In the genomic region with DNA sequence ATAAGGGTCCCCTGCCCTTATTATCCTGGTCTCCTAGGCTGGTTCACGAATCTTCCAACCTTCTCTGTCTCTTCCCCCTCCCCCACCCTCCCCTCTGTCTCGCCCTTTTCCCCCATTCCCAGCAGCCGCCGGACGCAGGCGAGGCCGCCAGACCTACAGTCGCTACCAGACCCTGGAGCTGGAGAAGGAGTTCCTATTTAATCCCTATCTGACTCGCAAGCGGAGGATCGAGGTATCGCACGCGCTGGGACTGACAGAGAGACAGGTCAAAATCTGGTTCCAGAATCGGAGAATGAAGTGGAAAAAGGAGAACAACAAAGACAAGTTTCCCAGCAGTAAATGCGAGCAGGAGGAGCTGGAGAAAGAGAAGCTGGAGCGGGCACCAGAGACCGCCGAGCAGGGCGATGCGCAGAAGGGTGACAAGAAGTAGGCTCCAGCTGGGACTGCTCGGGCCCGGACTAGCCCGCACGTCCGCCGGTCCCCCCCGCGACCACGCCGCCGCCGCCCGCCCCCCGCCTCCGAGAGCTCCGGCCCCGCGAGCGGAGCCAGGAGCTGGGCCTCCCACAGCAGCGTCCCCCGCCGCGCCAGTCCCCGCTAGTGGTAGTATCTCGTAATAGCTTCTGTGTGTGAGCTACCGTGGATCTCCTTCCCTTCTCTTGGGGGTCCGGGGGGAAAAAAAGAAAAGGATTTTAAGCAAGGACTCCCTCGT, we compare ENCODE assay signal across 8 mouse cellular contexts. TPM values are rescaled to one million over a fixed set of nuclear protein-coding genes. Genes with fewer than 3 reads are reported as not detected.
DNase-seq lines count a peak whose midpoint lies in the region; ATAC-seq and TF ChIP-seq lines count a peak whose summit lies in the region.

No protein-coding gene starts in this region.

- peak overlapping the region; percentile 48 for H3K4me2 ChIP-seq in embryonic facial prominence, embryonic 14.5 days (ENCODE audit: low read depth, low read length)
- peak overlapping the region; percentile 86 for H3K4me2 ChIP-seq in intestine, embryonic 14.5 days (ENCODE audit: low read length)

- TF ChIP-seq POLR2A in testis, adult 2 months (IDR thresholded peaks at IDR 0.05; ENCODE audit: control insufficient read depth, low read depth, low read length) = no peak

- TF ChIP-seq CTCF in testis, adult 2 months (IDR thresholded peaks at IDR 0.05; ENCODE audit: control insufficient read depth, insufficient read depth, insufficient replicate concordance, low read depth, low read length) = no peak

- H3K9me3 ChIP-seq in embryonic facial prominence, embryonic 14.5 days (ENCODE audit: control insufficient read depth, low read length) = no peaks in the 10 kb centered on the region
- H3K9me3 ChIP-seq in intestine, embryonic 14.5 days (ENCODE audit: control insufficient read depth, low read length) = no peaks in the 10 kb centered on the region

- no peak overlapping the region for H3K27ac ChIP-seq in testis, adult 2 months (ENCODE audit: control insufficient read depth, insufficient read depth, low read depth, low read length)
- H3K27ac ChIP-seq in embryonic facial prominence, embryonic 14.5 days (replicated peaks; ENCODE audit: low read depth, low read length) = no peak overlapping the region
- H3K27ac ChIP-seq in intestine, embryonic 14.5 days (ENCODE audit: low read depth) = peak overlapping the region; percentile 93

- ATAC-seq in embryonic facial prominence, embryonic 14.5 days (ENCODE audit: low read depth) = peak; percentile 67; the same call in 1 of the 2 replicates
- no peak; the same call in 1 of the 2 replicates for ATAC-seq in intestine, embryonic 14.5 days (replicated peaks; ENCODE audit: low FRiP score, low TSS enrichment, low read depth)

- no peak for DNase-seq in testis, postnatal 10 days (ENCODE audit: low spot score)
- no peak for DNase-seq in embryonic facial prominence, embryonic 14.5 days (ENCODE audit: low spot score)
- no peak for DNase-seq in intestine, embryonic 14.5 days (ENCODE audit: low spot score)
- peak; percentile 63 for DNase-seq in lung, postnatal 14 days
- peak; percentile 66 for DNase-seq in thymus, postnatal 4 days
- DNase-seq in left cerebral cortex, adult 11 months (ENCODE audit: low spot score) = no peak
- no peak for DNase-seq in layer of hippocampus, adult 8-10 months (ENCODE audit: low spot score in 2 of 2)

- 0% methylated on average over 40 of the region's 49 CpGs for WGBS in embryonic facial prominence, embryonic 14.5 days
- under 1% methylated on average over 49 of the region's 49 CpGs for WGBS in intestine, embryonic 14.5 days

- peaks cover 10% of the 10 kb centered on the region for H3K4me1 ChIP-seq in testis, adult 2 months (ENCODE audit: control insufficient read depth, insufficient read depth, low read length)
- H3K4me1 ChIP-seq in embryonic facial prominence, embryonic 14.5 days (ENCODE audit: control insufficient read depth, insufficient read depth, low read length) = peaks cover 4% of the 10 kb centered on the region; the same call in 1 of the 2 replicates
- peaks cover 9% of the 10 kb centered on the region for H3K4me1 ChIP-seq in intestine, embryonic 14.5 days (replicated peaks; ENCODE audit: control insufficient read depth, insufficient read depth, low read length)

- peaks cover 21% of the 10 kb centered on the region for H3K27me3 ChIP-seq in testis, adult 2 months (ENCODE audit: control insufficient read depth, insufficient read depth, low read length)
- peaks cover 98% of the 10 kb centered on the region for H3K27me3 ChIP-seq in embryonic facial prominence, embryonic 14.5 days (replicated peaks; ENCODE audit: control insufficient read depth, insufficient read depth, low read length)
- peaks cover 50% of the 10 kb centered on the region for H3K27me3 ChIP-seq in intestine, embryonic 14.5 days (replicated peaks; ENCODE audit: control insufficient read depth, insufficient read depth, low read length)

- H3K36me3 ChIP-seq in testis, adult 2 months (ENCODE audit: control insufficient read depth, insufficient read depth, low read length) = no peaks in the 10 kb centered on the region
- H3K36me3 ChIP-seq in embryonic facial prominence, embryonic 14.5 days (ENCODE audit: control insufficient read depth, insufficient read depth, low read length) = no peaks in the 10 kb centered on the region
- H3K36me3 ChIP-seq in intestine, embryonic 14.5 days (ENCODE audit: control insufficient read depth, insufficient read depth, low read length) = no peaks in the 10 kb centered on the region

- H3K4me3 ChIP-seq in testis, adult 2 months (ENCODE audit: control insufficient read depth, low read depth, low read length) = peak overlapping the region; percentile 38; the same call in 1 of the 2 replicates
- peak overlapping the region; percentile 26 for H3K4me3 ChIP-seq in embryonic facial prominence, embryonic 14.5 days (ENCODE audit: low read depth, low read length)
- H3K4me3 ChIP-seq in intestine, embryonic 14.5 days (ENCODE audit: low read depth, low read length) = peak overlapping the region; percentile 49

- no peak overlapping the region for H3K9ac ChIP-seq in embryonic facial prominence, embryonic 14.5 days (ENCODE audit: low read depth, low read length)
- peak overlapping the region; percentile 82 for H3K9ac ChIP-seq in intestine, embryonic 14.5 days (ENCODE audit: low read length)

RNA-seq across cellular contexts. Expression of gene Hoxb7, which starts 2.2 kb away (rescaled TPM):
- polyA plus RNA-seq in testis, adult 2 months (2012; rRNA removed) = 1.6 TPM in 1 of 2 replicates, not detected in the other
- polyA plus RNA-seq in embryonic facial prominence, embryonic 14.5 days (2014; fragmentation: Nextera tagmentation; extraction: Ambion mirVana) = 0.39 and 0.42 TPM in 2 replicates
- 11.7 and 13.2 TPM in 2 replicates for polyA plus RNA-seq in intestine, embryonic 14.5 days (2014; fragmentation: Nextera tagmentation; extraction: Ambion mirVana)
- total RNA-seq in layer of hippocampus, adult 8-10 months (2022) = not detected

RNA-seq across cellular contexts. Expression of gene Hoxb8, which starts 2.5 kb away (rescaled TPM):
- polyA plus RNA-seq in testis, adult 2 months (2012; rRNA removed) = 0.11 and 6.9 TPM in 2 replicates
- not detected in 2 replicates for polyA plus RNA-seq in embryonic facial prominence, embryonic 14.5 days (2014; fragmentation: Nextera tagmentation; extraction: Ambion mirVana)
- 1.5 and 1.7 TPM in 2 replicates for polyA plus RNA-seq in intestine, embryonic 14.5 days (2014; fragmentation: Nextera tagmentation; extraction: Ambion mirVana)
- not detected for total RNA-seq in layer of hippocampus, adult 8-10 months (2022)

RNA-seq across cellular contexts. Expression of gene Hoxb6, which starts 8.1 kb away (rescaled TPM):
- polyA plus RNA-seq in testis, adult 2 months (2012; rRNA removed) = 0.15 and 3.4 TPM in 2 replicates
- polyA plus RNA-seq in embryonic facial prominence, embryonic 14.5 days (2014; fragmentation: Nextera tagmentation; extraction: Ambion mirVana) = 0.22 and 0.97 TPM in 2 replicates
- 18.1 and 24.1 TPM in 2 replicates for polyA plus RNA-seq in intestine, embryonic 14.5 days (2014; fragmentation: Nextera tagmentation; extraction: Ambion mirVana)
- total RNA-seq in layer of hippocampus, adult 8-10 months (2022) = not detected

RNA-seq across cellular contexts. Expression of gene Hoxb9, which starts 12.9 kb away (rescaled TPM):
- 0.36 and 1.0 TPM in 2 replicates for polyA plus RNA-seq in testis, adult 2 months (2012; rRNA removed)
- 0.10 TPM in 1 of 2 replicates, not detected in the other for polyA plus RNA-seq in embryonic facial prominence, embryonic 14.5 days (2014; fragmentation: Nextera tagmentation; extraction: Ambion mirVana)
- polyA plus RNA-seq in intestine, embryonic 14.5 days (2014; fragmentation: Nextera tagmentation; extraction: Ambion mirVana) = 1.0 and 1.1 TPM in 2 replicates
- total RNA-seq in layer of hippocampus, adult 8-10 months (2022) = not detected

RNA-seq across cellular contexts. Expression of gene Hoxb5, which starts 18.9 kb away (rescaled TPM):
- 0.14 and 0.67 TPM in 2 replicates for polyA plus RNA-seq in testis, adult 2 months (2012; rRNA removed)
- polyA plus RNA-seq in embryonic facial prominence, embryonic 14.5 days (2014; fragmentation: Nextera tagmentation; extraction: Ambion mirVana) = 1.8 and 2.4 TPM in 2 replicates
- polyA plus RNA-seq in intestine, embryonic 14.5 days (2014; fragmentation: Nextera tagmentation; extraction: Ambion mirVana) = 49.6 and 51.6 TPM in 2 replicates
- total RNA-seq in layer of hippocampus, adult 8-10 months (2022) = not detected

Comparison
In these comparisons a context has a peak if more than half of its experiments do, and no peak if none do; other contexts are left out.
1. DNase-seq: peak in lung, postnatal 14 days (single experiment) and thymus, postnatal 4 days (single experiment); none in testis, postnatal 10 days (single experiment), embryonic facial prominence, embryonic 14.5 days (single experiment), intestine, embryonic 14.5 days (single experiment), left cerebral cortex, adult 11 months (single experiment) and layer of hippocampus, adult 8-10 months (0 of 2).
2. Peak in every context shown above with its lines, with median percentiles within 50 percentile points of each other: H3K4me3 ChIP-seq.